Mouse (Mus musculus): ENCODE results near the gene Olfm2. TPM values are rescaled to one million over a fixed set of nuclear protein-coding genes. Genes with fewer than 3 reads are reported as not detected.
"Not testable (repeated sequence)": the region's sequence is repeated elsewhere in the genome, so short reads cannot be mapped to it uniquely, and the experiment has no call there.

The Olfm2 gene
- polyA plus RNA-seq, 1 experiment from 2014 or later = 1.1 TPM

DNA sequence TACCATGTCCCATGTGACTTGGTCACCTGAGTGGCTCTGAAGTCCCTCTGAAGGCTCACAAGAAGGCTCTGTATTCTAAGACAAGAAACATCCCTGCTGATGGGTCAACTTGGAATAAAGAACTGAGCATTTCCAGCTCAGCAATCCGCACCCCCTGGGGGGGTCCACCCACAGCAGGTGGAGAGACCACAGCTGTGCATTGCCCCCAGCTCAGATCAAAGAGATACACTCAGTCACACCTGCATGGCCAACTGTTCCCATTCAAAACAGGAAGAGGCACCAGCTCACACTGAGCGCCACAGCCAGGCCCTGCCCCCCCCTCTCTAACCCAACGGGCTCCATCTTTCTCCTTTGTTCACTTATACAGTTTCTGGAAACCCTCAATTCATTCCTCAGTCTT lies 109.9 kb downstream of the Olfm2 start:
- H3K36me3 ChIP-seq = peaks cover 32% of the 10 kb centered on the region
- H3K4me3 ChIP-seq = no peak overlapping the region
- H3K9ac ChIP-seq = no peak overlapping the region
- no peaks in the 10 kb centered on the region for H3K9me3 ChIP-seq (replicated peaks)
- no peak overlapping the region for H3K4me2 ChIP-seq
- peaks cover 17% of the 10 kb centered on the region for H3K4me1 ChIP-seq (replicated peaks)
- no peak for ATAC-seq (ENCODE audit: insufficient number of reproducible peaks, low FRiP score)
- 82% methylated on average over 3 of the region's 3 CpGs for WGBS
- no peaks in the 10 kb centered on the region for H3K27me3 ChIP-seq (replicated peaks)
- no peak overlapping the region for H3K27ac ChIP-seq (ENCODE audit: poor library complexity, severe bottlenecking)

DNA sequence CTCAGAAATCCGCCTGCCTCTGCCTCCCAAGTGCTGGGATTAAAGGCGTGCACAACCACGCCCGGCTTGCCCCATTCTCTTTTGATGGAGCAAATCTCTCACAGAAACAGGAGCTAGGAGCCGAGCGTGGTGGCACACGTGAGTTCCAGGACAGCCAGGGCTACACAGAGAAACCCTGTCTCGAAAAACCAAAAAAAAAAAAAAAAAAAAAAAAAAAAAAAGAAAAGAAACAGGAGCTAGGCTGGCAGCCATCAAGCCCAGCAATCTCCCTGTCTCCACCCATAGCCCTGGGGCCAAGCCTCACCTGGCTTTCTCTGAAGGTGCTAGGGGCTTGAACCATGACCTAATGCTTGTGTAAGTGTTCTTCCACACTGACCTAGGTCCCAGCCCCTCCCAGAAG lies 110.5 kb downstream of the Olfm2 start:
- ATAC-seq (ENCODE audit: insufficient number of reproducible peaks, low FRiP score) = peak; percentile 44; the same call in 1 of the 2 replicates
- not testable (repeated sequence) for H3K9ac ChIP-seq; H3K27ac ChIP-seq (ENCODE audit: poor library complexity, severe bottlenecking); H3K4me2 ChIP-seq; H3K4me3 ChIP-seq; H3K9me3 ChIP-seq (replicated peaks); H3K27me3 ChIP-seq (replicated peaks)
- Histone ChIP-seq H3K36me3 (peaks cover 32% of the 10 kb centered on the region), H3K4me1 (replicated peaks) (peaks cover 12% of the 10 kb centered on the region)
- WGBS = 86% methylated on average over 8 of the region's 8 CpGs

DNA sequence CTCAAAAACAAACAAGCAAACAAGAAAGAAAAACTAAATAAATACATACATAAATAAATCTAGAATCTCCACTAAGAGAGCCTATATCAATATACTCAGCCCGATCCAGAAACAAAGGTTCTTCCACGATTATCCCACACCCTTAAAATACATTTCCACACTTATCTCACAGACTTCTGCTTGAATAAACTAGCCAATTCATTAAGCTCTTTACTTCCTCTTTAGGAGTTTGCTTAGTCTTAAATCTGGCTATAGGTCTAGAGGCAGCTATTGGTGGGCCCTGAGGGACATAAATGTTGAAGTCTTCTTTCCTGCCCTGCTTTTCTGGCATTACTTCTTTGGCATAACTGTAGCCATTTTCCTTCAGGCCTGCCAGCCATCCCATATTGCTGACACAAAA lies 114.8 kb downstream of the Olfm2 start:
- Histone ChIP-seq H3K9ac (no peak overlapping the region), H3K36me3 (peaks cover 8% of the 10 kb centered on the region; the same call in 1 of the 2 replicates), H3K4me2 (no peak overlapping the region), H3K9me3 (replicated peaks) (no peaks in the 10 kb centered on the region), H3K4me3 (no peak overlapping the region), H3K27me3 (replicated peaks) (no peaks in the 10 kb centered on the region), H3K27ac (ENCODE audit: poor library complexity, severe bottlenecking) (no peak overlapping the region), H3K4me1 (replicated peaks) (no peaks in the 10 kb centered on the region)
- no peak for ATAC-seq (ENCODE audit: insufficient number of reproducible peaks, low FRiP score)
- WGBS = 86% methylated on average over 2 of the region's 2 CpGs

Other genes starting within 250 kb of the Olfm2 start
- 62.1 and 62.2 TPM in 2 replicates for gene Zfp266, start 224.9 kb downstream of the Olfm2 start, polyA plus RNA-seq (2016; fragmentation: Nextera tagmentation; extraction: Ambion mirVana)
- gene Zfp846, start 165.1 kb downstream of the Olfm2 start, polyA plus RNA-seq (2016; fragmentation: Nextera tagmentation; extraction: Ambion mirVana) = 10.1 and 10.7 TPM in 2 replicates
- 362 and 384 TPM in 2 replicates for gene Ubl5, start 103.5 kb downstream of the Olfm2 start, polyA plus RNA-seq (2016; fragmentation: Nextera tagmentation; extraction: Ambion mirVana)
- 18.7 and 19.4 TPM in 2 replicates for gene Fbxl12, start 101.6 kb downstream of the Olfm2 start, polyA plus RNA-seq (2016; fragmentation: Nextera tagmentation; extraction: Ambion mirVana)
- gene Pin1, start 94.3 kb downstream of the Olfm2 start, polyA plus RNA-seq (2016; fragmentation: Nextera tagmentation; extraction: Ambion mirVana) = 43.4 and 44.3 TPM in 2 replicates
- 0.05 and 0.06 TPM in 2 replicates for gene Col5a3, start 68.7 kb upstream of the Olfm2 start, polyA plus RNA-seq (2016; fragmentation: Nextera tagmentation; extraction: Ambion mirVana)
- gene Rdh8, start 72.2 kb upstream of the Olfm2 start, polyA plus RNA-seq (2016; fragmentation: Nextera tagmentation; extraction: Ambion mirVana) = not detected in 2 replicates
- gene A230050P20Rik, start 122.3 kb upstream of the Olfm2 start, polyA plus RNA-seq (2016; fragmentation: Nextera tagmentation; extraction: Ambion mirVana) = 6.5 and 7.1 TPM in 2 replicates
- 1.5 and 2.5 TPM in 2 replicates for gene Angptl6, start 133.4 kb upstream of the Olfm2 start, polyA plus RNA-seq (2016; fragmentation: Nextera tagmentation; extraction: Ambion mirVana)
- 43.5 and 44.3 TPM in 2 replicates for gene Ppan, start 141.8 kb upstream of the Olfm2 start, polyA plus RNA-seq (2016; fragmentation: Nextera tagmentation; extraction: Ambion mirVana)
- gene Eif3g, start 152.3 kb upstream of the Olfm2 start, polyA plus RNA-seq (2016; fragmentation: Nextera tagmentation; extraction: Ambion mirVana) = 215 and 236 TPM in 2 replicates
- gene Dnmt1, start 213.5 kb upstream of the Olfm2 start, polyA plus RNA-seq (2016; fragmentation: Nextera tagmentation; extraction: Ambion mirVana) = 86.6 and 86.8 TPM in 2 replicates
- gene S1pr2, start 230.4 kb upstream of the Olfm2 start, polyA plus RNA-seq (2016; fragmentation: Nextera tagmentation; extraction: Ambion mirVana) = 22.5 and 25.9 TPM in 2 replicates

Data from heart, embryonic 12.5 days (tissue).